Mouse (Mus musculus): ENCODE data around the gene Ccdc162.

DNA sequence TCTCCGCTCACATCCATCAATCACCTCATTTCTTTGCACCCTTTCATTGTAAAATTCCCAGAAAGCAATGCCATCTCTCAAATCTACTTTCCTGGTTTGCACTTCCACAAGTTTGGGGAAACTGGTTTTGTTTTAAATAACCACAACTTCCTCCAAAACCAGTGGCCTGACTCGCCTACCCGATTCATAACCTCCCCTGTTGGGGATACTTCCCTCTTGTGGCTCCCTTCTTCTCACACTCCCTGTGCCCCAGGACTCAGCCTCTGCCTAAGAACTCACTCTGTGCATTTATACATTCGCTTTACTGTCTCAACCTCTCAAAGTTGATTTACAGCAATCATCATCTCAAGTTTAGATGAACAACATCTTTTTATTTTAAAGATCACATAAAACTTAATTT, 145.4 kb downstream of the Ccdc162 start:
- TF ChIP-seq E2F4 (IDR thresholded peaks at IDR 0.05; ENCODE audit: insufficient read depth) = no peak
- TF ChIP-seq POLR2A (IDR thresholded peaks at IDR 0.05; ENCODE audit: insufficient read length, low read depth) = no peak
- TF ChIP-seq TCF12 (IDR thresholded peaks at IDR 0.05; ENCODE audit: insufficient read depth, poor library complexity, severe bottlenecking) = no peak
- TF ChIP-seq USF1 (IDR thresholded peaks at IDR 0.05; ENCODE audit: low read depth) = no peak
- no peak for TF ChIP-seq MYOD1 (IDR thresholded peaks at IDR 0.05; ENCODE audit: control insufficient read depth in 1 of 3, insufficient read length in 2 of 3, low read depth in 2 of 3)
- TF ChIP-seq TCF3 (IDR thresholded peaks at IDR 0.05; ENCODE audit: insufficient read length, low read depth) = no peak
- no peak for TF ChIP-seq REST (IDR thresholded peaks at IDR 0.05; ENCODE audit: insufficient read depth, insufficient read length)
- TF ChIP-seq POLR2AphosphoS2 (IDR thresholded peaks at IDR 0.05; ENCODE audit: insufficient read length, low read depth) = no peak
- TF ChIP-seq MAX (IDR thresholded peaks at IDR 0.05; ENCODE audit: low read depth) = no peak
- TF ChIP-seq CEBPB (IDR thresholded peaks at IDR 0.05; ENCODE audit: insufficient read depth, poor library complexity, severe bottlenecking) = no peak
- no peak for TF ChIP-seq SRF (IDR thresholded peaks at IDR 0.05; ENCODE audit: control insufficient read depth, insufficient read length, low read depth)
- TF ChIP-seq MYOG (IDR thresholded peaks at IDR 0.05; ENCODE audit: control insufficient read depth in 1 of 3, insufficient read depth in 1 of 3, insufficient read length in 2 of 3, low read depth in 2 of 3) = no peak
